In the genomic region with DNA sequence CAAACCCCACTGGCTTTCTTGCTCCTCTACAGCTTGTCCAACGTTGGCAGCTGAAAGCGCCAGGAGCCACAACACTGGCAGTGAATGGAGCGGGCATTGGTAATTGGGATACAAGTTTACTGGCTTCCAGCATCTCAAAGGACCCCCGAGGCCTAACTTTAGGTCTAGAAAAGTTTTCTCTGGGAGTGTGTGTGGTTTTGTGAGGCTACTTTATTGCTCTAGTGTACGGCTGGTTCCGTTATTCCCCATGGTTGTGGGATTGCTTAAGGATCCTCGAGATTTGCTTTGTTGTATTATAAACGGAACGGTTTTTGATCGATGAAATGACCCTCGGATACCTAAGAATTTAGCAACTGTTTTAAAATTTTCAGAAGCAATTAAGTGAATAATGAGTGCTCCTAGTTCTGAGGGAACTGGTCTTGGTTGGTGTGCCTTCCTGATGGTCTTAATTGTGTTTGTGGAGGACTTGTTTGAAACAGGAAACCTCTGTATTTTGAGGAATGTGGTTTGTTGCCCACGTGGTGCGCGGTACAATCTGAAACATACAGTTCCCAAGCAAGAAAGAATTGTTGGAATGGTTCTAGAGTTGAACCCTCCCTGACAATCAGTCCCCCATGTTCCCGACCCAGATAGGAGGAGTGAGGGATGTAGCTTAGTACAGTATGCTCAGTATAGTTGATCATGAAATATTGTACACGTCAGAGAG, we compare ENCODE assay signal across 8 mouse cellular contexts. TPM values are rescaled to one million over a fixed set of nuclear protein-coding genes. Genes with fewer than 3 reads are reported as not detected.
A peak's percentile ranks its signal among the peaks of the same experiment; 100 is the strongest.
DNase-seq lines count a peak whose midpoint lies in the region; ATAC-seq and TF ChIP-seq lines count a peak whose summit lies in the region.

No protein-coding gene starts in this region.

- H3K4me2 ChIP-seq in heart, embryonic 13.5 days, result peak overlapping the region; percentile 77
- H3K4me2 ChIP-seq in liver, embryonic 13.5 days, result peak overlapping the region; percentile 77
- H3K4me2 ChIP-seq in neural tube, embryonic 13.5 days, result peak overlapping the region; percentile 81

- peaks cover 12% of the 10 kb centered on the region for H3K36me3 ChIP-seq in heart, embryonic 10.5 days
- H3K36me3 ChIP-seq in heart, embryonic 13.5 days, result peaks cover 14% of the 10 kb centered on the region
- peaks cover 9% of the 10 kb centered on the region for H3K36me3 ChIP-seq in liver, embryonic 13.5 days
- peaks cover 14% of the 10 kb centered on the region for H3K36me3 ChIP-seq in neural tube, embryonic 13.5 days

- in situ Hi-C loops in Patski (cut with MboI; ENCODE audit: low pct_unique_long_range_greater_than_20kb), result loop anchor here (5.0 kb wide), 1 partner anchor 36 kb away; no protein-coding TSS in a partner anchor

- ATAC-seq in Patski, result peak; percentile 8
- no peak for ATAC-seq in heart, embryonic 13.5 days (ENCODE audit: extremely low read depth, insufficient number of reproducible peaks, low FRiP score, low TSS enrichment)
- no peak for ATAC-seq in liver, embryonic 13.5 days (ENCODE audit: low read depth)
- ATAC-seq in neural tube, embryonic 13.5 days (ENCODE audit: low read depth), result no peak

- POLR2A ChIA-PET in Patski (lab: Charles Lee), result interaction anchor here (0.7 to 1.4 kb wide), 3 partner anchors 17 to 33 kb away, joined by 3 to 10 read pairs (median 4); no protein-coding TSS in a partner anchor

- H3K4me1 ChIP-seq in heart, embryonic 10.5 days, result peaks cover 31% of the 10 kb centered on the region
- peaks cover 46% of the 10 kb centered on the region for H3K4me1 ChIP-seq in heart, embryonic 13.5 days
- peaks cover 22% of the 10 kb centered on the region for H3K4me1 ChIP-seq in liver, embryonic 13.5 days (replicated peaks)
- peaks cover 25% of the 10 kb centered on the region for H3K4me1 ChIP-seq in neural tube, embryonic 13.5 days (replicated peaks)

- no peak for TF ChIP-seq CTCF in Patski (IDR thresholded peaks at IDR 0.05)

- 56% methylated on average over 16 of the region's 16 CpGs for whole genome bisulfite sequencing in heart, embryonic 10.5 days
- 41% methylated on average over 16 of the region's 16 CpGs for WGBS in heart, embryonic 13.5 days
- WGBS in liver, embryonic 13.5 days (ENCODE audit: insufficient replicate concordance), result 28% methylated on average over 16 of the region's 16 CpGs
- 42% methylated on average over 16 of the region's 16 CpGs for WGBS in neural tube, embryonic 13.5 days

- H3K9ac ChIP-seq in heart, embryonic 13.5 days, result peak overlapping the region; percentile 95
- H3K9ac ChIP-seq in liver, embryonic 13.5 days, result peak overlapping the region; percentile 85
- H3K9ac ChIP-seq in neural tube, embryonic 13.5 days, result peak overlapping the region; percentile 97

- H3K9me3 ChIP-seq in heart, embryonic 10.5 days, result no peaks in the 10 kb centered on the region
- no peaks in the 10 kb centered on the region for H3K9me3 ChIP-seq in heart, embryonic 13.5 days
- no peaks in the 10 kb centered on the region for H3K9me3 ChIP-seq in liver, embryonic 13.5 days (replicated peaks)
- H3K9me3 ChIP-seq in neural tube, embryonic 13.5 days, result no peaks in the 10 kb centered on the region

- no peaks in the 10 kb centered on the region for H3K27me3 ChIP-seq in heart, embryonic 10.5 days (ENCODE audit: insufficient read depth, poor library complexity, severe bottlenecking)
- no peaks in the 10 kb centered on the region for H3K27me3 ChIP-seq in Patski
- no peaks in the 10 kb centered on the region for H3K27me3 ChIP-seq in heart, embryonic 13.5 days (replicated peaks)
- H3K27me3 ChIP-seq in liver, embryonic 13.5 days, result no peaks in the 10 kb centered on the region
- H3K27me3 ChIP-seq in neural tube, embryonic 13.5 days, result no peaks in the 10 kb centered on the region

- peak overlapping the region; percentile 97 for H3K27ac ChIP-seq in heart, embryonic 10.5 days
- peak overlapping the region; percentile 91 for H3K27ac ChIP-seq in heart, embryonic 13.5 days (replicated peaks)
- peak overlapping the region; percentile 66; the same call in 1 of the 2 replicates for H3K27ac ChIP-seq in liver, embryonic 13.5 days
- H3K27ac ChIP-seq in neural tube, embryonic 13.5 days (replicated peaks), result peak overlapping the region; percentile 91

- DNase-seq in heart, embryonic 10.5 days (ENCODE audit: low spot score), result no peak
- DNase-seq in heart, postnatal 25 days (ENCODE audit: low spot score), result no peak
- no peak for DNase-seq in Patski (ENCODE audit: low read depth, low spot score)
- no peak for DNase-seq in liver, embryonic 13.5 days
- DNase-seq in left cerebral cortex, postnatal 14 days (ENCODE audit: low spot score in 2 of 2), result no peak
- DNase-seq in thymus, adult 18-20 months, result no peak

- intact Hi-C loops in heart, postnatal 25 days (cut with DNase I), result loop anchor here (5.0 kb wide), 1 partner anchor 306 kb away; a partner anchor contains a TSS
- intact Hi-C loops in left cerebral cortex, postnatal 14 days (cut with DNase I), result loop anchor here (2.0 to 5.0 kb wide), 2 partner anchors 32 to 39 kb away; no protein-coding TSS in a partner anchor

- peak overlapping the region; percentile 88 for H3K4me3 ChIP-seq in heart, embryonic 10.5 days
- peak overlapping the region; percentile 86 for H3K4me3 ChIP-seq in heart, embryonic 13.5 days
- H3K4me3 ChIP-seq in liver, embryonic 13.5 days (replicated peaks), result peak overlapping the region; percentile 80
- peak overlapping the region; percentile 92 for H3K4me3 ChIP-seq in neural tube, embryonic 13.5 days

- CTCF ChIA-PET in Patski (lab: Charles Lee), result interaction anchor here (1.0 to 7.6 kb wide), 11 partner anchors 8 to 301 kb away, joined by 3 to 72 read pairs (median 5); no protein-coding TSS in a partner anchor

RNA-seq across cellular contexts. Expression of a gene that starts 1.0 kb away (rescaled TPM):
- polyA plus RNA-seq in heart, embryonic 10.5 days (2016; fragmentation: Nextera tagmentation; extraction: Ambion mirVana), result 54.8 and 54.9 TPM in 2 replicates
- 10 to 100 TPM; 33.4 to 42.2 TPM for total RNA-seq in heart, postnatal 25 days (2021)
- polyA plus RNA-seq in Patski (2021), result 69.2 TPM
- polyA plus RNA-seq in heart, embryonic 13.5 days (2015; fragmentation: Nextera tagmentation; extraction: Ambion mirVana), result 35.2 and 35.8 TPM in 2 replicates
- 9.8 and 11.9 TPM in 2 replicates for polyA plus RNA-seq in liver, embryonic 13.5 days (2015; fragmentation: Nextera tagmentation; extraction: Ambion mirVana)
- polyA plus RNA-seq in neural tube, embryonic 13.5 days (2015; fragmentation: Nextera tagmentation; extraction: Ambion mirVana), result 20.2 and 24.8 TPM in 2 replicates
- 10 to 100 TPM; 16.5 to 17.0 TPM for total RNA-seq in left cerebral cortex, postnatal 14 days (2021)

RNA-seq across cellular contexts. Expression of a gene that starts 24.3 kb away (rescaled TPM):
- polyA plus RNA-seq in heart, embryonic 10.5 days (2016; fragmentation: Nextera tagmentation; extraction: Ambion mirVana), result 0.14 TPM in 1 of 2 replicates, not detected in the other
- total RNA-seq in heart, postnatal 25 days (2021), result under 1 TPM in 1 of 2 experiments, not detected in 1; 0.13 TPM
- polyA plus RNA-seq in Patski (2021), result 0.10 TPM
- polyA plus RNA-seq in heart, embryonic 13.5 days (2015; fragmentation: Nextera tagmentation; extraction: Ambion mirVana), result 0.07 TPM in 1 of 2 replicates, not detected in the other
- not detected in 2 replicates for polyA plus RNA-seq in liver, embryonic 13.5 days (2015; fragmentation: Nextera tagmentation; extraction: Ambion mirVana)
- not detected in 2 replicates for polyA plus RNA-seq in neural tube, embryonic 13.5 days (2015; fragmentation: Nextera tagmentation; extraction: Ambion mirVana)
- total RNA-seq in left cerebral cortex, postnatal 14 days (2021), result under 1 TPM in 1 of 2 experiments, not detected in 1; 0.15 TPM

RNA-seq across cellular contexts. Expression of a gene that starts 57.6 kb away (rescaled TPM):
- 0.65 and 1.2 TPM in 2 replicates for polyA plus RNA-seq in heart, embryonic 10.5 days (2016; fragmentation: Nextera tagmentation; extraction: Ambion mirVana)
- not detected for total RNA-seq in heart, postnatal 25 days (2021)
- 0.31 TPM for polyA plus RNA-seq in Patski (2021)
- polyA plus RNA-seq in heart, embryonic 13.5 days (2015; fragmentation: Nextera tagmentation; extraction: Ambion mirVana), result 0.96 and 1.6 TPM in 2 replicates
- 0.20 and 0.34 TPM in 2 replicates for polyA plus RNA-seq in liver, embryonic 13.5 days (2015; fragmentation: Nextera tagmentation; extraction: Ambion mirVana)
- 0.56 and 0.66 TPM in 2 replicates for polyA plus RNA-seq in neural tube, embryonic 13.5 days (2015; fragmentation: Nextera tagmentation; extraction: Ambion mirVana)
- total RNA-seq in left cerebral cortex, postnatal 14 days (2021), result 1 to 10 TPM; 1.6 to 1.9 TPM
